Mouse (Mus musculus): ENCODE measurements around the gene Spon1. TPM values are rescaled to one million over a fixed set of nuclear protein-coding genes. Genes with fewer than 3 reads are reported as not detected.

Gene Spon1
- total and polyA plus RNA-seq, 3 experiments, result not detected

- H3K4me1 ChIP-seq (ENCODE audit: control insufficient read depth in 1 of 2, insufficient read depth in 2 of 2, low read length in 2 of 2), result no peaks in the 10 kb centered on the region
- no peaks in the 10 kb centered on the region for H3K27me3 ChIP-seq (ENCODE audit: control insufficient read depth in 1 of 2, insufficient read depth in 2 of 2, low read length in 2 of 2)
- no peaks in the 10 kb centered on the region for H3K9me3 ChIP-seq (replicated peaks; ENCODE audit: insufficient read depth, low read length)
Measured at GRCm38 (mm10) chr7:113778546-113778945, 12.7 kb downstream of the Spon1 start.

DNA sequence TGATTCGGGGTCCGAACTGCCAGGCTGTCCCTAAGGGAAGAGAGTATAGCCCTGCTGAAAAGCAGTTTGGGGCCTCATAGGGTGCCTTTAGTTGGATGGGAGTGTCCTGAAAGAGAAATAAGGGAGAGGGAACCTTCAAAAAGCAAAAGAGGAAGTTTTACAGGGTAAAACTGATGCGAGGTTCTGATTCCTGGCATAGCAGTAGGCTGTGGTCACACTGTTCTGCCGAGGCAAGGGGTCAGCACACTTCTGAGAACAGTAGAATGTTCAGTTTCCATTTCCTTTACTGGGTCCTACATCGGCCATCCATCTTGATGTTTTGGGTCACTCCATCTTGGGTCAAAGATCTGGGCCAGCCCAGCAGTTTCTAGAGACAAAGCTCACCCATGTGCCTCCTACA lies 14.5 kb downstream of the Spon1 start:
- H3K27me3 ChIP-seq (ENCODE audit: control insufficient read depth in 1 of 2, insufficient read depth in 2 of 2, low read length in 2 of 2), result no peaks in the 10 kb centered on the region
- H3K36me3 ChIP-seq (ENCODE audit: control insufficient read depth in 1 of 2, insufficient read depth in 2 of 2, low read length in 2 of 2), result no peaks in the 10 kb centered on the region
- no peak overlapping the region for H3K9ac ChIP-seq (ENCODE audit: control insufficient read depth, low read depth, low read length, poor library complexity, severe bottlenecking)
- DNase-seq (ENCODE audit: low read depth, low spot score), result no peak
- no peak overlapping the region for H3K27ac ChIP-seq (ENCODE audit: control insufficient read depth, low read depth, low read length)
- no peaks in the 10 kb centered on the region for H3K79me2 ChIP-seq (ENCODE audit: control insufficient read depth, insufficient read depth, low read length, poor library complexity)
- no peak overlapping the region for H3K4me3 ChIP-seq (ENCODE audit: control insufficient read depth in 1 of 2, insufficient read depth in 1 of 2, low read depth in 2 of 2, low read length in 2 of 2)
- no peaks in the 10 kb centered on the region for H3K9me3 ChIP-seq (replicated peaks; ENCODE audit: insufficient read depth, low read length)
- H3K4me1 ChIP-seq (ENCODE audit: control insufficient read depth in 1 of 2, insufficient read depth in 2 of 2, low read length in 2 of 2), result no peaks in the 10 kb centered on the region
- no peak for TF ChIP-seq CTCF (IDR thresholded peaks at IDR 0.05 in 2 of 3, conservative IDR thresholded peaks at IDR 0.05 in 1 of 3; ENCODE audit: control insufficient read depth in 1 of 3, insufficient read depth in 1 of 3, low read depth in 2 of 3, low read length in 3 of 3, poor library complexity in 1 of 3, severe bottlenecking in 1 of 3)
- TF ChIP-seq NELFE (IDR thresholded peaks at IDR 0.05; ENCODE audit: low read depth, low read length), result no peak
- no peak for TF ChIP-seq POLR2AphosphoS5 (IDR thresholded peaks at IDR 0.05; ENCODE audit: borderline replicate concordance, low read depth, low read length)
- no peak for TF ChIP-seq SMC3 (IDR thresholded peaks at IDR 0.05; ENCODE audit: low read depth, low read length)
- TF ChIP-seq ZKSCAN1 (IDR thresholded peaks at IDR 0.05; ENCODE audit: low read depth, low read length), result no peak
- no peak for TF ChIP-seq GATA1 (IDR thresholded peaks at IDR 0.05; ENCODE audit: low read depth, low read length)
- no peak for TF ChIP-seq CHD1 (IDR thresholded peaks at IDR 0.05; ENCODE audit: low read depth, low read length)
- TF ChIP-seq HCFC1 (IDR thresholded peaks at IDR 0.05; ENCODE audit: low read depth, low read length), result no peak
- no peak for TF ChIP-seq MXI1 (IDR thresholded peaks at IDR 0.05; ENCODE audit: low read depth, low read length)
- no peak for TF ChIP-seq TCF12 (IDR thresholded peaks at IDR 0.05; ENCODE audit: low read depth, low read length)
- TF ChIP-seq TBP (IDR thresholded peaks at IDR 0.05; ENCODE audit: low read depth, low read length), result no peak
- no peak for TF ChIP-seq SIN3A (IDR thresholded peaks at IDR 0.05; ENCODE audit: low read length)
- no peak for TF ChIP-seq ELF1 (IDR thresholded peaks at IDR 0.05; ENCODE audit: low read depth, low read length)
- TF ChIP-seq MYC (IDR thresholded peaks at IDR 0.05; ENCODE audit: low read depth, low read length), result no peak
- TF ChIP-seq MAZ (IDR thresholded peaks at IDR 0.05; ENCODE audit: low read depth, low read length), result no peak
- no peak for TF ChIP-seq POLR2AphosphoS2 (IDR thresholded peaks at IDR 0.05; ENCODE audit: low read length)

More at GRCm38 (mm10) chr7:113778546-113778945, 12.7 kb downstream of the Spon1 start:
- DNase-seq (ENCODE audit: low read depth, low spot score), result no peak
- H3K79me2 ChIP-seq (ENCODE audit: control insufficient read depth, insufficient read depth, low read length, poor library complexity), result no peaks in the 10 kb centered on the region
- no peak for TF ChIP-seq ZC3H11A (IDR thresholded peaks at IDR 0.05; ENCODE audit: low read depth, low read length)
- no peak for TF ChIP-seq CTCF (IDR thresholded peaks at IDR 0.05 in 2 of 3, conservative IDR thresholded peaks at IDR 0.05 in 1 of 3; ENCODE audit: control insufficient read depth in 1 of 3, insufficient read depth in 1 of 3, low read depth in 2 of 3, low read length in 3 of 3, poor library complexity in 1 of 3, severe bottlenecking in 1 of 3)
- no peak for TF ChIP-seq POLR2AphosphoS2 (IDR thresholded peaks at IDR 0.05; ENCODE audit: low read length)
- TF ChIP-seq RAD21 (IDR thresholded peaks at IDR 0.05; ENCODE audit: low read depth, low read length), result no peak
- no peak overlapping the region for H3K27ac ChIP-seq (ENCODE audit: control insufficient read depth, low read depth, low read length)
- no peak overlapping the region for H3K9ac ChIP-seq (ENCODE audit: control insufficient read depth, low read depth, low read length, poor library complexity, severe bottlenecking)
- H3K36me3 ChIP-seq (ENCODE audit: control insufficient read depth in 1 of 2, insufficient read depth in 2 of 2, low read length in 2 of 2), result no peaks in the 10 kb centered on the region
- no peak overlapping the region for H3K4me3 ChIP-seq (ENCODE audit: control insufficient read depth in 1 of 2, insufficient read depth in 1 of 2, low read depth in 2 of 2, low read length in 2 of 2)

Data from MEL (cell line).